Mouse (Mus musculus): ENCODE data around the gene Kif18a. TPM values are rescaled to one million over a fixed set of nuclear protein-coding genes. Genes with fewer than 3 reads are reported as not detected.

The Kif18a gene
- polyA plus RNA-seq, 1 experiment: 8.0 TPM

DNA sequence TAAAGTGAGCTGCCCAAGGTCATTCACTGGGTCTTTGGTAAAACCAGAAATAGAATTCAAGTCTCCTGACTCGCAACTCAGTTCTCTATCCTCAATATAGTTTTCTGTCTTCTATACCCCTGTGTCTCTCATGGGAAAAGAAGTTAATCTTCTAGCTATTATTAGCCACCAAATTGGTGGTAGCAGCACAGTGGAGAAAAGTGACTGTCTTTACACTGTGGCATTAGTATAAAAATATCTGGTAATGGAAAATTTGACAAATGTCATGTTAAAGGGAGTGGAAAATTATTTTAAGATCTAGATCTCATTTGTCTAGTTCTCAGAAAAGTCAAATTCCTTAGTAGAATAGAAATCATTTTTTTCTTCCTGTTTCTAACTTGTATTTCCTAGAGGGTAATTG, 51.3 kb downstream of the Kif18a start:
- WGBS: 89% methylated on average over 1 of the region's 1 CpGs
- Histone ChIP-seq H3K4me1 (ENCODE audit: control insufficient read depth, insufficient read depth, low read length) (no peaks in the 10 kb centered on the region), H3K4me3 (replicated peaks; ENCODE audit: control insufficient read depth, low read depth, low read length) (no peak overlapping the region), H3K27ac (ENCODE audit: control insufficient read depth, insufficient read depth, low read depth, low read length, poor library complexity) (no peak overlapping the region)
- no peak for TF ChIP-seq CTCF (IDR thresholded peaks at IDR 0.05; ENCODE audit: control insufficient read depth, insufficient read depth, low read length)
- no peak for TF ChIP-seq POLR2A (IDR thresholded peaks at IDR 0.05; ENCODE audit: borderline replicate concordance, control insufficient read depth, low read depth, low read length)

DNA sequence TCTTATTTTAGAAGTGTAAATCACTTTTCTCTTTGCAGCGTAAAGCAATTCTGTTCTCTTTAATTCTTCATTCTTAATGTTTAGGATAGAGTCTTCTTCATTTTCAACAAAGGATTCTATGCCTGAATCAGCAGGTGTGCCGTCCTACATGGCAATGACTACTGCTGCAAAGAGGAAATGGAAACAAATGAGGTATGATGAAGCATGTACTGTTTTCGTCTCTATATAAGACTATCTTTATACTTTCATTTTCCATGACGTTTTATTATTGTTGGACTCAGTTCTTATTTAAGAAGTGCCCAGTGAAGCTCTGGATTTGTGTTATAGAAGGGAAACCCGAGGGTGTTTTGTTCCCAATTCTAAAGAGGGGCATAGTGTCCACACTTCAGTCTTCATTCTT, 53.7 kb downstream of the Kif18a start:
- Histone ChIP-seq H3K4me1 (ENCODE audit: control insufficient read depth, insufficient read depth, low read length) (no peaks in the 10 kb centered on the region), H3K4me3 (replicated peaks; ENCODE audit: control insufficient read depth, low read depth, low read length) (no peak overlapping the region), H3K27ac (ENCODE audit: control insufficient read depth, insufficient read depth, low read depth, low read length, poor library complexity) (no peak overlapping the region)
- WGBS: 86% methylated on average over 5 of the region's 5 CpGs
- TF ChIP-seq CTCF (IDR thresholded peaks at IDR 0.05; ENCODE audit: control insufficient read depth, insufficient read depth, low read length) (no peak), POLR2A (IDR thresholded peaks at IDR 0.05; ENCODE audit: borderline replicate concordance, control insufficient read depth, low read depth, low read length) (no peak)

DNA sequence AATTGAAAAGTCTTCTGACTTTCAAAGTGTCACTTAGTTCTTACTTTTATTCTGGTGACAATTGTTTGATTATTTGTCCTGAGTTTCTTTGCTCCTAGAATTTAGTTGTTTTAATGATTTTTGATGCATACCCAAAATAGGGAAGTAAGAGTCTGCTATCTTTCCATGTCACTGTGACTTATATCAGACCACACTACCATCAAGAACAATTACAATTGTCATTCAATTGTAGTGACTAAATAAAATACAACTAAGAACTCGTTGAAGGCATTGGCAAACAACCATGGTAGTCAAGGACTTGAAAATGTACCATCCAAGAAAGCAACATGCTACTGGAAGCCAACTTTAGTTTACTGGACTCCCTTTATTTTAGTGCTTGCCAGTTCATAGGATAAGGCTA, 55.2 kb downstream of the Kif18a start:
- Histone ChIP-seq H3K4me1 (ENCODE audit: control insufficient read depth, insufficient read depth, low read length) (no peaks in the 10 kb centered on the region), H3K4me3 (replicated peaks; ENCODE audit: control insufficient read depth, low read depth, low read length) (no peak overlapping the region), H3K27ac (ENCODE audit: control insufficient read depth, insufficient read depth, low read depth, low read length, poor library complexity) (no peak overlapping the region)
- TF ChIP-seq CTCF (IDR thresholded peaks at IDR 0.05; ENCODE audit: control insufficient read depth, insufficient read depth, low read length): no peak
- TF ChIP-seq POLR2A (IDR thresholded peaks at IDR 0.05; ENCODE audit: borderline replicate concordance, control insufficient read depth, low read depth, low read length): no peak
- WGBS: 46% methylated on average over 1 of the region's 1 CpGs

DNA sequence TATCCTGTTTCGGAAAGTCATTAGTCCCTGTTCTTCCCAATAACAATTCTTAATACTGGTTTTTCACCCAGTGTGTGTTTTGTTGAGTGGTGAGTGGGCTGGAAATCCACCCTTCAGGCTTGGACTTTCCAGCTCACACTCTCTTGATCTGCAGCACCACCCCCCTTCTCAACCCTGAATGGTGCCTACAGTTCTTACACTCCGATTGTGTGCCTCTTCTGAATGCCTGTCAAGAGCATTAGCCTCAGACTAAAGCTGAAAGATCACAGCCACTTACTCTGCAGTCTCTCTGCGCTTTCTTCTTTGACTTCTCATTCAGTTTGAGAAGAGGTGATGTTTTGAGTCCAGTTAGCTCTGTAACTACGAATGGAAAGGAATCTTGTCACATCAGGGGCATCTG, 64.8 kb downstream of the Kif18a start:
- WGBS: 92% methylated on average over 4 of the region's 4 CpGs
- no peak for TF ChIP-seq POLR2A (IDR thresholded peaks at IDR 0.05; ENCODE audit: borderline replicate concordance, control insufficient read depth, low read depth, low read length)
- no peak overlapping the region for H3K4me3 ChIP-seq (replicated peaks; ENCODE audit: control insufficient read depth, low read depth, low read length)
- no peaks in the 10 kb centered on the region for H3K4me1 ChIP-seq (ENCODE audit: control insufficient read depth, insufficient read depth, low read length)
- no peak overlapping the region for H3K27ac ChIP-seq (ENCODE audit: control insufficient read depth, insufficient read depth, low read depth, low read length, poor library complexity)

DNA sequence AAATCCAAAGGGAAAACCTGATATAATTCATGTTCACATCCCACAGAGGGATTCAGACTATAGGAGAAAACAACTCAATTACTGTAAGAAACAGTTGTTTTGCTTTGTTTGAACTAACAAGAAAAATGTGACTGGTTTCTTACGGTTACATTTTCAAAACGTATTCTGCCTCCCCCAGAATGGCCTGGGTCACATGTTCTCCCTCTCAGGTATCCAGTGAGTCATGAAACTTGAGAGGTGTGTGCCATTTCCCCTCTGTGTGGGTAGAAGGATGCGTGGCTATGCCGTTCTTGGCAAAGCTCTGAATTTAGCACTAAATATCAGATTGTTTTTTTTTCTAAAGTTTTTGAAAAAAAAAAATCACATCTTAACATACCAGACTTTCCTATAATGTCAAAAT, 68.2 kb downstream of the Kif18a start:
- TF ChIP-seq CTCF (IDR thresholded peaks at IDR 0.05; ENCODE audit: control insufficient read depth, insufficient read depth, low read length) (no peak), POLR2A (IDR thresholded peaks at IDR 0.05; ENCODE audit: borderline replicate concordance, control insufficient read depth, low read depth, low read length) (no peak)
- 71% methylated on average over 4 of the region's 4 CpGs for WGBS
- H3K4me3 ChIP-seq (replicated peaks; ENCODE audit: control insufficient read depth, low read depth, low read length): no peak overlapping the region
- H3K27ac ChIP-seq (ENCODE audit: control insufficient read depth, insufficient read depth, low read depth, low read length, poor library complexity): no peak overlapping the region
- no peaks in the 10 kb centered on the region for H3K4me1 ChIP-seq (ENCODE audit: control insufficient read depth, insufficient read depth, low read length)

DNA sequence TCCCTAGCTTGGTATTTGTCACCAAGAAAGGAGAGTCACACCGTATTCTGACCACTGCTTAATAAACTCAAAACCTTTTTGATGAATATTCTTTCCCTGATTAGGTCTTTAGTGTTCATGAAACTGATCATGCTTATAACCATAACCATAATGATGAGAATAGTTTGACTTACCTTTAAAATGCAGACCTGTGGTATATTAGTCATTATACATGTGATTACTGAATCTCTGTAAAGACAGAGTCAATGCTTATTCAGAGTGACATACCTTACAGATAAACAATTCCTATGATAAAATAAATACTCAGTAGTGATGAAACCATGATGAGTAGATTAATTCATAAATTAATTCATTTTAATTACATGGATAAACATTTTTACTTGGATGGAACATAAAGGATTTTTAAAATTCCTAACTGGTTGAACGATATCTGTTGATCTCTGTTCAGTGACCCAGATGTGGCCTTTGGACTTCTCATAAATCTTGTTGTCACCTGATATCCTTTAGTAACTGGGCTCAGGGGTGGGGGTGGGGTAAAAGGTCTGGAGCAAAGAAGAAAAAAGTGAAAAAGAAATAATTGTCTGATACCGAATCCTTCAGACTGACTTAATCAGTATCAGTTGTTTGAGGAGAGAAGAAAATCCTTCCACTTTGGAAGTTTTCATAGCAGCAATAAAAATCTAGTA, 78.1 kb downstream of the Kif18a start:
- H3K4me1 ChIP-seq (ENCODE audit: control insufficient read depth, insufficient read depth, low read length): no peaks in the 10 kb centered on the region
- TF ChIP-seq CTCF (IDR thresholded peaks at IDR 0.05; ENCODE audit: control insufficient read depth, insufficient read depth, low read length): no peak
- no peak for TF ChIP-seq POLR2A (IDR thresholded peaks at IDR 0.05; ENCODE audit: borderline replicate concordance, control insufficient read depth, low read depth, low read length)
- 62% methylated on average over 3 of the region's 3 CpGs for WGBS
- no peak overlapping the region for H3K4me3 ChIP-seq (replicated peaks; ENCODE audit: control insufficient read depth, low read depth, low read length)
- no peak overlapping the region for H3K27ac ChIP-seq (ENCODE audit: control insufficient read depth, insufficient read depth, low read depth, low read length, poor library complexity)

DNA sequence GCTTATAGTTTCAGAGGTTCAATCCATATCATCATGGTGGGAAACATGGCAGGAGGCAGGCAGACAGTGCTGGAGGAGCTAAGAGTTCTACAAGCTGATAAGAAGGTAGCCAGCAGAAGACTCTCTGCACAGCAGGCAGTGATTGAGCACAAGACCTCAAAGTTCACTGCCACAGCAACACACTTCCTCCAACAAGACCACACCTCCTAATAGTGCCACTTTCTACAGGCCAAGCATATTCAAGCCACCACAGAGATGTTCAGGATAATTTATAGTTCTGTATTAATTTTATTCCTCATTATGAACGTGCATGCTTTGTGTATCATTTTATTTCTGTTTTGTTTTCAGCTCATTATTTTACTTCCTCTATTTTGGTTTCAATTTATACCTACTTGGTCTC, 85.4 kb downstream of the Kif18a start:
- TF ChIP-seq CTCF (IDR thresholded peaks at IDR 0.05; ENCODE audit: control insufficient read depth, insufficient read depth, low read length) (no peak), POLR2A (IDR thresholded peaks at IDR 0.05; ENCODE audit: borderline replicate concordance, control insufficient read depth, low read depth, low read length) (no peak)
- no peak overlapping the region for H3K4me3 ChIP-seq (replicated peaks; ENCODE audit: control insufficient read depth, low read depth, low read length)
- no peaks in the 10 kb centered on the region for H3K4me1 ChIP-seq (ENCODE audit: control insufficient read depth, insufficient read depth, low read length)
- WGBS: 5% methylated on average over 1 of the region's 1 CpGs
- H3K27ac ChIP-seq (ENCODE audit: control insufficient read depth, insufficient read depth, low read depth, low read length, poor library complexity): no peak overlapping the region

DNA sequence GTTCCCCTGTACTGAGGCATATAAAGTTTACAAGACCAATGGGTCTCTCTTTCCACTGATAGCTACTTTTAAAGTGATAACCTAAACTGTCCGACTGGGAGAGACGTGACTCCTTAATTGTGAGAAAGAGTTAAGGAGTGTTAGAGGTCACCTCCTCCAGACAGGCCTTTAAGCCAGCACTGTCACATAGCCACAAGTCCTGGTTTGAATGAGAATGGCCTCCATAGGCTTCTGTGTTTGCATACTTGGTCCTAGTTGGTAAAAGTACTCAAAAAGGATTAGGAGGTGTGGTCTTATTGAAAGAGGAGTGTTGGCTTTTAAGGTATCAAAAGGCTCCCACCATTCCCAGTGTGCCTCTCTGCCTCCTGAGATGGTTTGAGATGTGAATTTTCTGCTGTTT, 94.3 kb downstream of the Kif18a start:
- TF ChIP-seq CTCF (IDR thresholded peaks at IDR 0.05; ENCODE audit: control insufficient read depth, insufficient read depth, low read length): no peak
- no peak for TF ChIP-seq POLR2A (IDR thresholded peaks at IDR 0.05; ENCODE audit: borderline replicate concordance, control insufficient read depth, low read depth, low read length)
- Histone ChIP-seq H3K4me1 (ENCODE audit: control insufficient read depth, insufficient read depth, low read length) (no peaks in the 10 kb centered on the region), H3K27ac (ENCODE audit: control insufficient read depth, insufficient read depth, low read depth, low read length, poor library complexity) (no peak overlapping the region), H3K4me3 (replicated peaks; ENCODE audit: control insufficient read depth, low read depth, low read length) (no peak overlapping the region)
- WGBS: 68% methylated on average over 2 of the region's 2 CpGs

DNA sequence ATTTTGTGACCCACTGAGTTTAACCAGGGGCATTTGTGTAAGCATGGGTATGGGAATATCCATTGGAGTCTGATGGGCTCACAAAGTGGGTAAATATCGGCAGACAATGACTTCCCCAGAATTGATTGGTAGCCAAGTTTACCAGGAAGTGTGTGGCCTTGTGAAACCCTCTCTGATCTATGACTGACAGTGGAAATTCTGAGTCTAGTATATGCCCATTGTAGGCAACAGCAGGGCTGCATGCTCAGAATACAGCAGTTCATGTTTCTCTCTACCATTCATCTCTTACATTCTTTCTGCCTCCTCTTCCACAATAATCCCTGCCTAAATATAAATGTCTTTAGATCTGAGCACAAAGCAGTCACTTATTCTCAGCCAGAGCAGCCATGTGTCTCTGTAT, 103.5 kb downstream of the Kif18a start:
- TF ChIP-seq POLR2A (IDR thresholded peaks at IDR 0.05; ENCODE audit: borderline replicate concordance, control insufficient read depth, low read depth, low read length) (no peak), CTCF (IDR thresholded peaks at IDR 0.05; ENCODE audit: control insufficient read depth, insufficient read depth, low read length) (no peak)
- H3K4me1 ChIP-seq (ENCODE audit: control insufficient read depth, insufficient read depth, low read length): no peaks in the 10 kb centered on the region
- H3K27ac ChIP-seq (ENCODE audit: control insufficient read depth, insufficient read depth, low read depth, low read length, poor library complexity): no peak overlapping the region
- no peak overlapping the region for H3K4me3 ChIP-seq (replicated peaks; ENCODE audit: control insufficient read depth, low read depth, low read length)
- 53% methylated on average over 1 of the region's 1 CpGs for WGBS
